Mouse (Mus musculus) ovary, postnatal 14 days (tissue): ENCODE data around the gene Tardbp.
A peak's percentile ranks its signal among the peaks of the same experiment; 100 is the strongest.

ENCODE experiments used
- DNase-seq: peaks from one replicate; pipeline ENCODE4 v3.0.0; 2022; ENCODE audit warnings: low spot score

The Tardbp gene

DNA sequence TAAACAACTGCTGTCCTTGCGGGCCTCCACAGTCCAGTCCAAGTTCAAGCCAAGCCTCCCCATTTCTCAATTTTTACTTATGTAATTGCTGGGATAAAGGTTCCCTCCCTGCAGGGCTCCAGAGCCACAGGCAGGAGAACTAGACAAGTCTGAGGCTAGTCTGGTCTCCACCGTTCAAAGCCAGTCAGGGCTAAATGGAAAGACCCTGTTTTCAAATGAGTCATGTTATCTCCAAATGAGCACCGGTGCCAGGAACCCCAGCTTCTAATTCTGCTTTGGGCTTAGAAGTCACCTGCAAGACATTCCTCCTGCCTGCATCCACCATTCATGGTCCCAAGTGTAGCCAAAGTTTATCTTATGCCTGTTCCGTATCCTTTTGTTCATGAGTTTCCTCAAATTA, 24.9 kb downstream of the Tardbp start:
- DNase-seq = no peak

GRCm38 (mm10) chr4:148600316-148600715, 26.5 kb downstream of the Tardbp start:
- no peak for DNase-seq

GRCm38 (mm10) chr4:148598826-148599225, 28.0 kb downstream of the Tardbp start:
- no peak for DNase-seq

DNA sequence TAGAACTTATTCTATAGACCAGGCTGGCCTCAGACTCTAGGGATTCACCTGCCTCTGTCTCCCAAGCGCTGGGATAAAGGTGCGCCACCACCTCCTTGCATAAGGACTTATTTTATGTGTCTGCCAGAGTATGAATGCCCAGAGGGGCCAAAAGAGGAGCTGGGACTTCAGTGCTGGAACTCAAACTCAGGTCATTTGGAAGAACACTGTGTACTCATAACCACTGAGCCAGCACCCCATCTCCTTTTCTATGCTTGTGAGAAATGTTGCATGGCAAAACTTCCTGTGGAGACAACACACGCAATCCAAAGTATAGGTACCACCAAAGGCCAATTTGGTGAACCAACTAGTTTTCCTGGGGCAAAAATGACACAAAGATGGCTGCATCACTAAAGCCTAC, 30.1 kb downstream of the Tardbp start:
- no peak for DNase-seq

GRCm38 (mm10) chr4:148595916-148596315, 30.9 kb downstream of the Tardbp start:
- no peak for DNase-seq

DNA sequence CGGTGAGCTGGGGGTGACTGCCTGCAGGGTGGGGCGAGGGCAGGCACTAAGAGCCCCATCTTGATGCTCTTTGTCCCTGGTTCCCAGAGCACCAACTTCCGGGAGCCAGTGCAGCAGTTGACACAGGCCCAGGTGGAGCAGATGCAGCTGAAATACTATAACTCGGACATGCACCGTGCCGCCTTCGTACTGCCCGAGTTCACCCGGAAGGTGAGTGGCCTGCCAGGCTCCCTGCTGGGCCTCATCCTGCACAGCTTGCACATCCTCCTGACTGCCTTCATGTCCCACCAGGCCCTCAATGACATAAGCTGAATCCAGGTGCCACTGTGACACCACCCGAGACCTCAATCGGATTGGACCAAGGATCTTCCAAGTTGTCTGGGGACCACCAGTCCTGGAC, 32.8 kb downstream of the Tardbp start:
- DNase-seq = no peak

GRCm38 (mm10) chr4:148591637-148592380, 35.0 kb downstream of the Tardbp start:
- DNase-seq = no peak

DNA sequence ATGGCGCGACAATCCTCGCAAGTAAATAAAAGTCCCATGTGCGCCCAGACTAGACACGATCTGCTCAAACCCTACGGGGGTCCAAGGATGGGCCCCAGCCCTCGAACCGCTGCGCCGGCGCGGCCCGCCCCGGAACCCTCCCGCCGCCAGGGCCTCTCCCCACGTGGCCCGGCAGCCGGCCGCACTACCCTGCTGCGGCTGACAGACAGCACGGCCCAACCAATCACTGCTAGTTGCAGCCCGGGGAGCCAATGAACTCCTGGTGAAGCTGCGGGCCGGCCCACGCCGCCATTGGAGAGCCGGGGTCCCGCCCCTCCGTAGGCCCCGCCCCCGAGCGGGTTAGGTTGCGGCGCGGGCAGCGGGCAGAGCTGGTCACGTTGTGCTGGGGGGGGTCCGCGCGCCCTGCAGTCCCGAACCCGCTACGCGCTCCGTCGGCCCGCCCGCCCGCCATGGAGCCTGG, 35.6 kb downstream of the Tardbp start, which contains the start of gene Srm:
TSS of gene Srm (plus strand) at position 333 of the 460 bp plus-strand sequence.
- DNase-seq = peak; percentile 93

GRCm38 (mm10) chr4:148590421-148591170, 36.2 kb downstream of the Tardbp start:
- DNase-seq = no peak

- DNase-seq = no peak
These were observed 37.3 kb downstream of the Tardbp start for GRCm38 (mm10) chr4:148589565-148589964.

GRCm38 (mm10) chr4:148588793-148589192, 38.0 kb downstream of the Tardbp start:
- DNase-seq = no peak

- no peak for DNase-seq
These were observed 40.2 kb downstream of the Tardbp start for GRCm38 (mm10) chr4:148586648-148587047.

DNA sequence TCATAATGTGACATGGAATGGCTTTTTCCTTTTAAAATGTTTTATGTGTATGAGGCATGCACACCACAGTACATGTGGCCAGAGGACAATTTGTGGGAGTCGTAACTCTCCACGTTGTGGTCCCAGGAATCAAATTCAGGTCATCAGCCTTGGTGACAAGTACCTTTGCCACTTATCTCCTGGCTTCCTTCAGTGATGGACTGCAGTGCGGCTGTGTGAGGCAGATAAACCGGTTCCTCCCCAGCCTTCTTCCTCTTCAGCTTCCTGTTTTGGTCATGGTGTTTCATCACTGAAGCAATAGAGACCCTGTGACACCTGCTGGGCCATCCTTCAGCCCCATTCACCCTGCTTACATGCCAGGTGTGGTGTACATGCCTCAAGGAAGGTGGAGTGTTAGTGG, 43.6 kb downstream of the Tardbp start:
- no peak for DNase-seq

DNA sequence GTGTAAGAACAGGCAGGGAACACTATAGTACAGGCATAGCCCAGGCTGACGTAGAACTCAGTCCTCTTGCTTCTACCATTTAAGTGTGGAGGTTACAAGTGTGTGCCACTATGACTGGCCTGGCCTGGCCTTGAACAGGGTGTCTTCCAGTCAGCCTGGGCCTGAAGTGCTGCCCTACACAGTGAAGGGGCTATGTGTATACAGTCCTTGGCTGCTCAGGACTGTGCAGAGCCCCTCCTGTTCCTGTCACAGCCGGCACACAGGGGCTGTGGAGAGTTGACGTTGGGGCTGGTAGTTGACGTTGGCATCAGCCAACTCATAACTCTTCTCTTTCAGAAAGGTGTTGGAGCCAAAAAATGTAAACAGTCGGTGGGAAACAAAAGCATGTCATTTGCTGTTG, 45.4 kb downstream of the Tardbp start:
- no peak for DNase-seq

DNA sequence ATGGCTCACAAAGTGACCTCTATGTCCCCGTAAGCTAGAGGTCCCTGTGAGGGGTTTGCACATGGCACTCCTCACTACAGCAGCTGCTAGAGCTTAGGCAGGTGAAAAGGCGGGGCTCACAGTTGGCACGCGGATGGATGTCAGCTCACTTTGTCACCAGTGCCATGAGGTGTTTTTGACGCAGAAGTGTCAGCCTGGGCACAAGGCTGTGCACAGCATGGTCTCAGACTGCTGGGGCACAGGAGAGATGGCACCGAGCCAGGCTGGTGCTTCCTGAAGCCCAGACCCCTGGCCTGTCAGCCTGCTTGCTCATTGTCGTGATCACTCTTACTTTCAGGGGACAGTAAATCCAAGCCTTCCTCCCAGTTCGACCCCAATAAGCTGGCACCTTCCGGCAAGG, 46.1 kb downstream of the Tardbp start:
- DNase-seq = no peak

DNA sequence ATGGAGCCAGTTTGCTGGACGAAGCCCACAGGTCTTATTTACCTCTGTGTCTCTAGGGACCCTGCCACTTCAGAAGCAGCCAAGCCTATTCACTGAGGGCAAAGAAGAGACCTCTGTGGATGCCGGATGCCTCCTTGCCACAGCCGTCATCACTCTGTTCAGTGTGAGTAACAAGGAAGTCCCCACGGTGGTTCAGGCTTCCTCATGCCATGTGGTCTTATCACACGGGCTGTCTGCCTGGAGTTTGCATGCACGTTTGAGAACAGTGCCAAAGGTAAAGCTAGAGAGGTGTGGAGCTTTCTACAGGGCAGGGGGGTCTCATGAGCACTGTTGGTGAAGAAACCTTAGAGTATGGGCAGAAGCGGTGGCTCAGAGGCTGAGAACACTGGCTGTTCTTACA, 53.6 kb downstream of the Tardbp start:
- no peak for DNase-seq

GRCm38 (mm10) chr4:148570693-148571295, 56.0 kb downstream of the Tardbp start:
- DNase-seq = no peak

- no peak for DNase-seq
These were observed 56.7 kb downstream of the Tardbp start for GRCm38 (mm10) chr4:148570138-148570537.

GRCm38 (mm10) chr4:148563595-148563994, 63.2 kb downstream of the Tardbp start:
- DNase-seq = no peak

- no peak for DNase-seq
These were observed 64.1 kb downstream of the Tardbp start for GRCm38 (mm10) chr4:148562676-148563075.
